Mouse (Mus musculus) left cerebral cortex, adult 2 months (tissue): ENCODE data around the gene Enah. TPM values are rescaled to one million over a fixed set of nuclear protein-coding genes. Genes with fewer than 3 reads are reported as not detected.

Source experiments
- DNase-seq, 2 experiments: peaks; one replicate each; pipeline ENCODE4 v3.0.0; 2021 to 2022; ENCODE audit warnings: low spot score in 2 of 2, mixed read lengths in 1 of 2; ENCODE audit errors: extremely low spot score in 1 of 2
- H3K27ac ChIP-seq: fragments of 200-600 bp; 2 replicates; pipeline ENCODE4 v1.8.1; 2022
- H3K4me3 ChIP-seq: fragments of 200-600 bp; 2 replicates; pipeline ENCODE4 v1.8.1; 2022
- CTCF ChIP-seq: fragments of 200-600 bp; IDR thresholded peaks from 2 replicates; pipeline ENCODE4 v1.8.1; 2022; ENCODE audit warnings: antibody characterized with exemption, mild to moderate bottlenecking, moderate library complexity
- intact Hi-C: fragments of 180-260 bp; cut with DNase I; formaldehyde crosslinking; loops from one replicate; pipeline ENCODE4 v1.15.1; 2025
- total RNA-seq, 2 experiments: library from RNA; stranded (reverse); gene quantifications; 2 replicates each; pipeline ENCODE4 v1.2.3; 2021

The Enah gene
- total RNA-seq, 2 experiments from 2014 or later = 161 to 168 TPM

DNA sequence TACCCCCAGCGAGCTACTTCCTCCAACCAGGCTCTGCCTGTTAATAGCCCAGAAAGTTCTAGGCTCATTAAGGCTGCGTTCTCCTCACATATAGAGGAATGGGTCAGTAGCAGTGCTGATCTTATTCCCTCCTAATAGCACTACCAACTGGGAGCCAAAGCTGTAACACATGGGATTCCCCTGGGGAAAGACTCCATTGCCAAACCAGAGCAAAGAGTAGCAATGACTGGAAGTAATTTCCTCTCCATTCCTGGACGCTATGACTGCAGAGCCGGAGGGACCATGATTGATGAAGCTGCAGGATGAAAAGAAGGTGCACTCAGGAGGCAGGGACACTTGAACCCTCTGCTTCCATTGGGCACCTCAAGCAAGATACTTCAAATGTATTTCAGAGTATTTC lies 169.3 kb downstream of the Enah start:
- DNase-seq = no peak
- Histone ChIP-seq H3K4me3 (no peak overlapping the region), H3K27ac (no peak overlapping the region)
- intact Hi-C loops = no loop called here
- TF ChIP-seq CTCF = no peak

DNA sequence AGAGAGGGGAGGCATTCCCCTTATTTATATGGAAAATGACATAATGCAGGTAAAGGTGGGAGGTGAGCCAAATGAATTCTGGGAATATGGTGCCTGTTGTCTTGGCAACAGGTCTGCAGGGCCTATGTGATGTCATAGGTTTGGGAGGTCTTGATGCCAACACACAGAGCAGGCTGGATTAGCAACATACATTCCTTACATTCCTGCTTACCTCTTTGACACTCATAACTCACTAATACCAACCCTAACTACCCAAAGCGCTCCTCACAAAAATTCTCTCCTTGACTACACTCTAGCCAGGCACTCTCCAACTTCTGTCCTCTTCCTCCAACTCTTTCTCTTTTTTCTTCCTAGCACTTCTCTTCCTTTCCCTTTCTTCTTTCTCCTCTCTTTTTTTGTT lies 171.6 kb downstream of the Enah start:
- Histone ChIP-seq H3K4me3 (no peak overlapping the region), H3K27ac (no peak overlapping the region)
- intact Hi-C loops = no loop called here
- no peak for DNase-seq
- no peak for TF ChIP-seq CTCF

DNA sequence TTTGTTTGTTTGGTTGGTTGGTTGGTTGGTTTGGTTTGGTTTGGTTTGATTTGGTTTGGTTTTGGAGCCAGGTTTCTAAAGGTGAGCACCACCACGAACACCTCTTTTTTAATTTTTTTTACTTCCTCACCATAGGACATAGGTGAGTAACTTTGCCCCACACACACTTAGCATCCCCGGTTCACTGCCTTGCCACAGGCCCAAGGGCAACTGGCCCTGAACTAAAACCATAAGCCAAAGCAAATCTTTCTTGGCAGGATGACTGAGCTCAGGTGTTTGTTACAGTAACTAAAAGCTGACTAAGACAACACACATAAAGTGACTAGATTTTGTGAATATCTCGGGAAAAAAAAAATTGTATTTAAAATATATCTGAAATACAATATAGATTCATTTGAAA lies 172.4 kb downstream of the Enah start:
- H3K27ac ChIP-seq = no peak overlapping the region
- intact Hi-C loops = no loop called here
- no peak overlapping the region for H3K4me3 ChIP-seq
- TF ChIP-seq CTCF = no peak
- no peak for DNase-seq

Other genes with a start within 250 kb of the Enah start
- 10 to 100 TPM; 12.6 to 15.9 TPM for gene Lbr, start 176.9 kb downstream of the Enah start, total RNA-seq
- 10 to 100 TPM; 64.5 to 67.1 TPM for gene Srp9, start 104.7 kb upstream of the Enah start, total RNA-seq
- not detected for gene Vmn1r1, start 144.5 kb upstream of the Enah start, total RNA-seq